Mouse (Mus musculus): ENCODE data around the gene Bnc2.

The Bnc2 gene

DNA sequence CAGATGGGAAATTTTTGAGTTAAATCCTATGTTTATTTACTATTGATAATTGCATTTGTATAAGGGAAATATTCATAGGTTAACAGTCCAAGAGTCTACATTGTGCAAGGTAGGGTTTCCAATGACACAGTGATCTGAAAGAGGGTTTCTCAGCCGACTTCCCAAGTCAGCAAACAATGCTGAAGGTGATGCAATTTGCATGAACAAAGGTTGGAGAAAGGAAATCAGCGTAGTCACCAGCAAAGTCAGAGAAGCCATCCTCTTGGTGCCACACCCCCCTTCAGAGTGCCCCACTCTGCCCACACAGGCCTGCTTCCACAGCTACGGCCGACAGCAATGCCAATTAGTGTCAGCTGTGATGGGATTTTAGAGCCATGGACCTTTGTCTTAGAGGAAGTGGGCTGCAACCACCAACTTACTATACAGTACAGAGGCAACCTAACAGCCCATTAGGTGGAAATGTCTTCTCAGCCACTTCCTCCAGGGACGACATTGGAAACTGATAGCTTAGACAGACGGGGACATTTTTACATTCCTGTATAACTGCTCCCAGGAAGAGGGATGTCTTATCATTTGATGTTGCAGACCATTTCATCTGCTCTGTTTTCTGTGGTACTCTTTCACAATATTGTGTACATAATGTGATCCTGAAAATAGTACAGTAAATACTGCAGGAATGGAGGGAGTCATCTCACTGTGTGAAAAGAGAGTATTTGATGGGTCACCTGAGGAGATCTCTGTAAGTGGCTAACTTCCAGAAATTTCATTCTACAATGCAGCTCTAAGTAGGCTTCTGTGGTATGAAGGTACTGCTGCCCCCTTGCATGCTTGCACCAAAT lies 243.2 kb downstream of the Bnc2 start:
- in situ Hi-C loops (cut with MboI, MseI): no loop called here

DNA sequence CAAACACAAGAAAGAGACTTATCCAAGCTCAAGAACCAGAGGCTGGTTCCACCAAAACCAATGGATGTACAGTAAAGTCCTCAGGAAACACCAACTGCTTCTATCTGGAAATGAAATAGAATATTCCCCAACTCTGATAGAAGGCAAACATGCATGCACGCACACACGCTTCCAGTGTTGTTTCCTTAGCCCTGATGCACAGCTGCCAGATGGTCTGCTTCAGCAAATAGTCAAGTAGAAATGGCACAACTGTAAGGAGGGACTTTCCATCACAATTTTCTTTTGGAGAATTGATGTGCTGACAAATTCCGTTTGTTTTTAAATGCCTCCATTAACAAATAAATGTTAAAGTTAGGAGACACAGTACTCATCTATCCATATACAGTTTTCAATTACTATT lies 247.1 kb downstream of the Bnc2 start:
- in situ Hi-C loops (cut with MboI, MseI): no loop called here

DNA sequence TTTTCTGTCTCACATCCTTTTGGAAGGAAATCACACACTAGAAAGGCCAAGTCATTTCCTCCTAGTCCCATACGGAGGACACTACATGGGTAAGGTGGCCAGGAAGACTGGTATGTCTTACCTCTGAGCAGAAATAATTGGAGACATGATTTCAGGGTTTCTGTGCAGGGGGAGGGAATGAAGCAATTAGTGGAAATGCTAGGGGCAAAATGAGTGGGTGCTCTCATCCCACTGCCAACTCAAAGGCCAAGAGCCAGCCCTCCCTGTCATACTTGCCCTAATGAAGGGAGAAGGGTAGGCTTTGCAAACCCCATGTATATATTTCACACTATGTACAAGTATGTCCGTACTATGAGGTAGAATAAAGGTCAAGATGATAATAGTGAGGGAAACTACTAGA lies 263.6 kb downstream of the Bnc2 start:
- in situ Hi-C loops (cut with MboI, MseI): no loop called here

DNA sequence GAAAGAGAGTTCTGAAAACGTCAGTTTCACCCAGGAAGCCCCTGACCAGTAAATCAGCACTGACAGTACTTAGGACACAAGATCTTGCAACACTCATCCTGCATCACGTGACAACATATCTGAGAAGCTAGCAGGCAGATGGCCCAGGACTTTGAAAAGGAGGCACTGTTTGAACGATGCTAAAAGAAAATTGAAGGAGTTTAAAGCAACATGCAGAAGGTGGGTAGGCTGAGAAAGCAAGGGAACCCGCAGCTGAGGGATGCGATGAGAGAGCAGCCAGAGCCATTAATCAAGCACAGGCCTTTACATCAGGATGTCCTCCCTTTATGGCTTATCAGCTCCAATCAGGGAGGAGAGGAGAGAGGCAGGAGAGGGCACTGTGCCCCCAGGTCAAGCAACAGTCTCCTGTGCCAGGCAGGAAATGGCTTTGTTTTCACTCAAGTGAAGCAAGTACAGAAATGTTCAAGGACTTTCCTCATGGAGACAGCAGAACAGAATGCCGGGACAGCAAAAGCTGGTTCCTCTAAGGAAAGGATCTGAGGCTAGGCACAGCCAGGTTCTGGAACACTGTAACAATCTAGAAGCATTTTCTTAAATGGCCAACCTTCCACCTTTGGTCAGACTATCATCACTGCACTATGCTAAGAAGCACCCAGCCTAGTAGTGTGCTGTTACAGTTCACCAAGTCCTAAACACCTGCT lies 267.6 kb downstream of the Bnc2 start:
- in situ Hi-C loops (cut with MboI, MseI): no loop called here

DNA sequence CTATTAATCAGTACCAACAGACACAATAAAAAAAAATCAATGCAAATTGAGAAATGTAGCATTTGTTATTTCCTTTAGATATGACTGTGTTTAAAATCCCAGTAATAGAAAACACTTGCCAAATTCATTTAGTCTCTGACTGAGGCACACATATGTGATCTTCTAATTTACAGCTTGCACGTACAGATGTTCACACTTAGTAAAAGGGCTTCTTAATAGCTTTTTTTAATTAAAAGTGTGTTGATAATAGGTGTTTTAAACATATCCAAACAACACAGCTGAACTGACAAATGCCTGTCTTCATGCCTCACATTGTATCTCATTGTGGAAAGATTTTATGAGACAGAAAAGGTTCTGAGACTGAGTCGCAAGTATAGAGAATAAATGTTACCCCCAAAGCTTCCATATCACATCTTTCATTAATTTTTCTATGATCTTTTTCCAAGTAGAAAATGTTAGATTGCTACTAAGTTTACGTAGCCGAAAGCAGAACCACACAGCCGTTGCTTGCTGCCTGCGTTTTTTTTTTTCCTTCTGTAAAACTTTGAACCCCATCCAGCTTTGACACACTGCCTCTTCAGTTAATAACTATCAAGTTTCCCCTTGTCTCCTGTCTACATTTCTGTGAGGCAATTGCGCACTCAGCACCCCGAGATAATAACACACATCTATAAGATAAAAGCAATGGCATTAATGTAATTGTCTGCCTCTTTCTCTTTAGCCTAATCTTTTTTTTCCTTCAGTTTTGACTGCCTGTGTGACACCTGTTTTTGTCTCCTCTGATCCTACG lies 271.5 kb downstream of the Bnc2 start:
- in situ Hi-C loops (cut with MboI, MseI): no loop called here

DNA sequence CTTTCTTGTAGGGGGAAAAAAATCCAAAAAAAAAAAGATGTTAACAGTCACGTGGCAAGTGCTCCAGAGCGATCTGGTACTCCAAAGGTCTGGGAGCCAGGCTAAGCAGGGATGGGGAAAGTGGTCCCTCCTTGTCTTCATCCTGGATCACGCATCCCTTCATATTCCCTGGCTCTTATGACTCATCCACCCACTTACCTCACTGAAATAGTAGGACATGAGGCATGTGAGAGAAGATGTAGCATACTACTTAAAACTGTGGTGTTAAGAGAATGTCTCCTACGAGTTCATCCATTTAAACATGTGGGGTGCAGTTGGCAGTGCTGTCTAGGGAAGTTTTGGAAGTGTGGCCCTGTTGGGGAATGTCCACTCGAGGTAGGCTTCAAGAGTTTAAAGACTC lies 286.1 kb downstream of the Bnc2 start:
- in situ Hi-C loops (cut with MboI, MseI): no loop called here

DNA sequence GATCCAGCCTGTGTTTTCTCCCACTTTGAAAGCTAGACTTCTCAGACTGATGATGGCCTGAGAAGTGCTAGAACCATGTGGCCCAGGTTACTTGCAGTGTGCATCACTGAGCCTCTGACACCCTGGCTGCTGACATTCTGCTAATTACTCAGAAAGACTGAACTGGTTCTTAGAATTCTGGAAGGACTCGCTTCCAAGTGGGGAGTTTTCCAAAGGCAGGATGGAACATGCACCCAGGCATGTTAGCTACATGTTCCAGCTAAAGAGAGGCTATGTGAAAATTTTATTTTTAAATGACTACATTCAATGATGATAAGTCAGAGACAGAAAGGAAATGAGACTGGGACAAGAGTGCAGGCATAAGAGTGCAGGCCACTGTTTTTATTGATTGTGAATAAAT lies 289.9 kb downstream of the Bnc2 start:
- in situ Hi-C loops (cut with MboI, MseI): no loop called here

DNA sequence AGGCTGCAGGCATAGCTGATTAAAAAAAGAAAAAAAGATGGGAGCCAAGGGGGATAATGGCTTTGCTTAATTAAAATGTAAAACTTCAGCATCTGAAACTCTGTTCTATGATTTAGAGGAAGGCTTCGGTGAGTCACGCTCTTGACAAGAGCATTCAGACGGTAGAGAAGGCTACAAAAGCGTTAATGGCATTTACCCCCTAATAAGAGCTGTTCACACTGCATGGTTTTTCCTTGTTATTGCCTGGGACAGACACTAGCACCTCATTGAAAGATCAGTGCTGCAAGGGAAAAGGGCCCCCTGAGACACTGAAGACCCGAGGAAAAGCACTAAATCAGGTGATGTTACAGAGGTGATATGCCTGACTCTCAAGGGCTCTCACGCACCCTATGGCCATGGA lies 295.8 kb downstream of the Bnc2 start:
- in situ Hi-C loops (cut with MboI, MseI): no loop called here

DNA sequence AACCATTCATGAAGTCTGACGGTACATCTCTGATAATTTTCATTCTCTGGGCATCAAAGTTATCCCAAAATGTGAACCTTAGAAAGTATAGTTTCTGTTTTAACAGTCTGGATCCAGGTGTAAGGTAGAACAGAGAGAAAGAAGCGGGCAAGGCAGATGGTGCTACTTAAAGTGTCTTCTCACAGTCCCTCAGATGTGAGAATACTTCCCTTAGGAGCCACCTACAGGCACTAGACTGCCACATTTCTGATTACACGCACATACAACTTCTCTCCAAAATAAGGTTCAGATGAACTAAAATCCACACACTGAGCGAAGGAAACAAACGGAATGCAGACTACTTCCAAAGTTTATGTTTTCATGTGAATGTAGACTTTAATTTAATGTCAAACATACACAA lies 297.6 kb downstream of the Bnc2 start:
- in situ Hi-C loops (cut with MboI, MseI): no loop called here

DNA sequence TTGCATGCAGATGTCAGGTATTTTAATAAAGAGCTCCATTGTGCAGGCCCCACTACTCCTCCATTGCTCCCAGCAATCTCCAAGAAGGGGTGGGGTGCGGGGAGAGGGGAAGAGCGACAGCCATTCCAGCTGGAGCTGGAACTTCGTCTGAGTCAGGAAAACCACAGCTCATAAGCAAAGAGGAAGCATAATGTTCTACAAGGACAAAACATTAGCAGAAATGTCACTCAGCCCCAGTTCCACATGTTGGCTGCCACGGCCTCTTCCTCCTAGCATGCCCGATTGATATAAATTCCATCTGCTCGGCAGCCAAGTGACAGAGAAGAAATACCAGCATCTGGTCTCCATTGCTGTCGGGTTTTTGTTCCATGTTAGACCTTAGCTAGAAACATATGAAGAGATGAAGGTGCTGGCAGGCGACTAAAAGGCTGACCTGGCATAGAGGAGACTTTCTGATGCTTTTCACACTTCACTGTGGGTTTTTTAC lies 312.7 kb downstream of the Bnc2 start:
- in situ Hi-C loops (cut with MboI, MseI): no loop called here

DNA sequence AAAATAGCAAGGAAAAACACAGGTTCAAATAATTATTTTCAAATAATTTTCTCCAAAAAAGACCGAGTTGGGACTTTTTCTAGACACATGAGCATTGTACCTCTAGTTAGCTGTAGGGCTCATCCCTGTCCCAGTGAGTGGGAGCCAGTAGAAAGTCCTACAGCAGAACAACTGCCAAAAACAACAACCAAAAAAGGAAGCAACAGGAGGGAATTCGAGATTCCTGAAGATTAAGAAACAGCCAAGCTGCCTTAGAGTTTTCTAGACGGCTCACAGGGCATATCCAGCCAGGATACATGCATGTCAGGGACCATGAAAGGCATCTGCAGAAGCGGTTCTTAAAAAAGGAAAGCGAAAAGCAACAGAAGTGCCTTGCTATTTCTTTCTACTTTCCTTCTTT lies 313.9 kb downstream of the Bnc2 start:
- in situ Hi-C loops (cut with MboI, MseI): no loop called here

DNA sequence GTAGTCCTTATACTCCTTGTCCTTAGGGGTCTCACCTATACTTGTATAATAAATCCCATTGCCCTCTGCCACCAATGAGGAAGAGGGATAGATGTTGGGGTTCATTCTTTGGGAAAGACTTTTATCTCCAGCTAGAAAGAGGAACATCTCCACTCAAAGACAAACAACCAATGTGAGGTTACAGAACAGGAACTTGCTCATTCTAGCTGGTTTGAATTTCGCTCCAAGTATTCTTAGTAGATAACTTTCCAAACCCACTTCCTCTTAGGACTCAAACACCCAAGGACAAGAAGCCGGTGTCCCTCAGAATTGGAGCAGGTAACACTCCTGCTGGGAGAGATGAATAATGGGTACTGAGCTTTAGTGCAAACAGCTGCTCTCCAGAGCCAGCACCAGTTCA lies 315.1 kb downstream of the Bnc2 start:
- in situ Hi-C loops (cut with MboI, MseI): no loop called here

DNA sequence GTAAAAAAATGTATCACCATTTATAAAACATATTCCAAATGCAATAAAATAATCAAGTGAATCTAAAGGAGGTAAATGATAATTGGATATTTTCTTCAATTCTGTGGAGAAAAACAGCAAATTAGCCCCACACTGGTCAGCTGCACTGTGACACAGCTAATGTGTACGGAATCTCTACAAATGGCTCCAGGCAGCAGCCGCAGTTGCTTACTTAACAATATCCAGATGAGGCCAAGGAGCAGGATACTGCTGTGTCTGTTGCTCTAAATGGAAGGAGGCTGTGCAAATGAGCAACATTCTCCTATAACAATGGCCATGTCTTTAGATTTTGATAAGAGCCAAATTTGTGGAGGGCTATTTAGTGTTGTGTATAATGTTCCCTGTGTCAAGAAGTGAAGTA lies 316.9 kb downstream of the Bnc2 start:
- in situ Hi-C loops (cut with MboI, MseI): no loop called here

DNA sequence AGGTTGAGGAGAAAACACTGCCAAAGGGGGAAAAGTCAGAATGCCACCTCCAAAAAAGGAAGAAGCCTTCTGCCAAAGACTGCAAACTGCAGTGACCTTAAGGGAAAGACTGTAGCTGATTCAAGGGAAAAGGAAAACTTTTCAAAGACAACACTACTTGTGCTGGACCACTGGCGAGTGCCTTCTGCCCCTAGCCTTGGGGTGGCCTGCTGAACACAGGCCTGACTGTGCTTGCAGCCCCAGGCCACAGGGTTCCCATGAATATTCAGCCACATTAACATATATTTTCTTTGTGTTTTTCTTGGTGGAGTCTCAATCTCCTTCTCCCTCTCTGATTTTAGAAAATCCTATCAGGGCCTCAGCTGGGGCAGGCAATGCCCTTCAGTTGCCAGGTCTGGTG lies 317.7 kb downstream of the Bnc2 start:
- in situ Hi-C loops (cut with MboI, MseI): no loop called here

DNA sequence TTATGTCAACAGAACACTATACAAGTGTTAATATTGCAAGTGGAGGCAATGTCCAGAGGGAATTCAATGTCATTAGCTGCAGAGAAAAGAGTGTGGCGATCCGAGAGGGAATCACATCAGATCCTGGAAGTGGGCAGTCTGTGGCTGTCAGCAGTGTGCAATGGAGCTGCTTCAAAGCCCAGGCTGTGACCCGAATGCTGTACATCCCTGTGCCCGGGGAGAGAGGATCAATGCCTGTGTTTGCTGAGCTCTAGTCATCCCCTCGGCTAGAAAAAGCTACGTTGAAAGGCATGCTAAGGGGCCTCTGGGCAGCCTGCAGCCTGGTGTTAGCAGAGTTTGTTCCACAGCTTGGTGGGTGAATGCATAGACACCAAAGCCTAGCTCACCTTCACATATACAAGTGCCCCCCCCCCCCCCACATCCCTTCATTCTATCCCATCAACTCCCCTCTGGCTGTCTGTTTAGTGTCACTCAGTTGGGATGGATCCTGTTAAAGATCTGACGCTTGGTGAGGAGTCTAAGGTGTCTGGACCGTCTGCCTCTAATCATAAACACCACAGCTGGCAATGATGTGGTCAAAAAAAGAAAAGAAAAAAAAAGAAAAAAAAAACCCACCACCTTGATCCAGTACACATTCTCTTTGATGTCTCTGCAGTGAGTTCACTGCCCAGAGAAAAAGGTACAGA lies 318.5 kb downstream of the Bnc2 start:
- in situ Hi-C loops (cut with MboI, MseI): no loop called here

DNA sequence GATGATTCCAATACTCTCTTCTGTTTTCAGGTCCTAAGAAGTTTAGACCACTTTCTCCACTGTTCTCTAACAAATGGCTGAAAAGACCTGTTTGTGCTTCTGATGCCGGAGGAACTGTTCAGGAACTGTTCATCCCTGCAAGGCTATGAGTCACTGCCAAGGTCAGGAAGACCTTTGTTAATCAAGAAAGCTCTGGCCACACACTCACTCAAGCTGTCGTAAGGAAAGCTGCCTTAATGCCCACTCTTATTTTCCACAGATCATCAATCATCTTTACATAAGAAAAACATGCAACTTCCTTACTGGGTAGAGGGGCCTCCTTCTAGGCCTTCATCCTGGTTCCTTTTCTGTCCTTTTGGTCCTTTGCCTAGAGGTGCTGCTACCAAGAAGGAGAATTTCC lies 322.4 kb downstream of the Bnc2 start:
- in situ Hi-C loops (cut with MboI, MseI): no loop called here

DNA sequence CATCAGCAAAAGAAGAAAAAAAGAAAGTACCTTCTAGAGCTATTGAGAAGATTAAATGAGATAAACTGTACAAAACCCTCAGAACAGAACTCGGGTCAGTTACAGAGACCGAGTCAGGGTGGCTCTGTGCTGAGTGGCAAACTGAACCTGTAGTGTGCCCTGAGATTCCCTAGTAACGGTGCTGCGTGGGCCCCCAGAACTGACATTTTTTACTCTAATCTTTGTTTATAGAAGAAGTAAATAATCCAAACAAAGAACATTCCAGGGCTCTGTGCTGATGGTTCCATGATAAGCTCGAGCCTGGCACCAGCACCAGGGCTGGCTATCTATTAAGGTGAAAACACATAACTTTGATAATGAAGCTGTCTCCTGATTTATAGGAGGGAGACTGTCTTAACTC lies 325.5 kb downstream of the Bnc2 start:
- in situ Hi-C loops (cut with MboI, MseI): loop anchor here in 1 of 2 experiments (25.0 kb wide), 1 partner anchor 613 kb away; no protein-coding TSS in a partner anchor

DNA sequence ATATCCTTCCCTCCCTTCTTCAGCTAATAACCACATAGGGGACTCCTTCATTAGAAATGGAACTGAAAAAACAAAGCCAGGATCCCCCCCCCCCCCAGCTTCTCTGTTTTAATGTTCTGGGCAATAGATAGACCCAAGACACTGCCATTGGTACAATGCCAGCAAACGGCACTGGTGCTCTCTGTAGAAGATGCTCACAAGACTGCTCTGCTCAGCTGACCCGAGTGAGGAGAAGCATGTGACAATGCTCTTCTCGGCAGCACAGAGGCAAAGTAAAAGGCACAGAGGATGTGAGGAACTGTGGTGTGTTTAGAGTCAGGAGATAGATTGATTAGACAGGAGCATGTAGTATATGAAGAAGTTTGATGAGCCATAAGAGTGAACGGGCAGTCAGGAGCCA lies 335.9 kb downstream of the Bnc2 start:
- in situ Hi-C loops (cut with MboI, MseI): loop anchor here in 1 of 2 experiments (25.0 kb wide), 1 partner anchor 623 kb away; no protein-coding TSS in a partner anchor

DNA sequence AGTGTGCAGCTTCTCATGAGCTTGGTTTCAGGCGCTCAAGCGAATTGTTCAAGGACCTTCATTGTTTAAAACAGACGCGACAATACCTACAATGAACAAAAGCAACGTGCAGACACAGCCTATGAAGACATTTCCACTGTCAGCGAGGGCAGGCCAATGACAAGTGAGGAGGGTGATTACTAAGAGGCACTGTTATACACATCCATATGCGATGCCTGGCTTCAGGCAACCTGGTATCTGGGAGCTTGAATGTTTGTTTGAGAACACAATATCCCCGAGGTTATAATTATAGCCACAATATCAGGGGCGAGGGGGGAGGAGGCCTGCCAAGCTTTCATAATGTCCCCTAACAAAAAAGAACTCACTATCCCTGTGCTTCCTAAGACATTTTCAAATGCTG lies 343.1 kb downstream of the Bnc2 start:
- in situ Hi-C loops (cut with MboI, MseI): loop anchor here in 1 of 2 experiments (25.0 kb wide), 1 partner anchor 630 kb away; no protein-coding TSS in a partner anchor

DNA sequence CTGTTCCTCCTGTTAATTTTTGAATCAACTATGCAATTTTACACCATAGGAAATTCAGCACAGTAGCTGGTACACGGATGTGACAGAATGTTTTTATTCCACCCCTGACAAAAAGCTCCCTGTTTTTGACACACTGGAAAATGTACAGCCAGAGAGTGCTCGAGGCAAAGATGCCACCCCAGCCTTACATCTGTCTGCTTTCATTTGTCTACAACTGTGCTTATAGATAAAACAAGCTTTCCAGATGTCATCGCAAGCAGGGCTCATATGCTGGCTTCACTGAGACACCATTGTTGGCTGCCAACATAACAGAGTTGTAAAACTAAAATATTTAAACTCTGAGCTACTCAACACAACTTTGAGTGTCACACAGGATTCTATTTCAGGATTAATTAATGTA lies 343.6 kb downstream of the Bnc2 start:
- in situ Hi-C loops (cut with MboI, MseI): loop anchor here in 1 of 2 experiments (25.0 kb wide), 1 partner anchor 631 kb away; no protein-coding TSS in a partner anchor

DNA sequence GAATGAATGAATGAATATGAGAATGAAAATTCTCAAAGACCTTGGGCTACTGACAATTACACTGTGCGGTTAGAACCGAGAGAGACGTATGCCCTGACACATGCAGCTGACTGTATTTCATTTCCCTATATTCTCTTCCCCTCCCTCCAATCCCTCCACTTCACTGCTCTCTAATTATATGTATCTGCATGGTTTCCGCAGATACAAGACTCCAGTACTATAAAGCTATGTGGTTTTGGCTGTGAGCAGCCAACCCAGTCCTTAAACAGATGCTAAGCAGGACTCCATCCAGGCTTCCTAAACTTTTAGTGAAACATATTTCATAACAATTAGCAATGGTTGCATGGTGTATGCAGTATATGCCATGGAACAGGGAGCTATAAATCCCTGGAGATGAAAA lies 344.6 kb downstream of the Bnc2 start:
- in situ Hi-C loops (cut with MboI, MseI): loop anchor here in 1 of 2 experiments (25.0 kb wide), 1 partner anchor 632 kb away; no protein-coding TSS in a partner anchor

Data from T-helper 17 cell (primary cell).